Mouse (Mus musculus) intestine, embryonic 14.5 days (tissue): ENCODE data around the gene Fshr. TPM values are rescaled to one million over a fixed set of nuclear protein-coding genes. Genes with fewer than 3 reads are reported as not detected.

Source experiments
- ATAC-seq: fragments of 200-750 bp; cut with Nextera tagmentation; replicated peaks from 2 replicates; pipeline ENCODE4 v1.8.0; 2017; ENCODE audit warnings: low read depth, moderate number of reproducible peaks, moderate TSS enrichment, moderate library complexity; ENCODE audit not compliant: low FRiP score, low TSS enrichment
- DNase-seq: peaks from one replicate; pipeline ENCODE4 v3.0.0-alpha.2; 2018; ENCODE audit warnings: low spot score
- H3K27ac ChIP-seq: fragments of 300-500 bp; sonication (generic); 2 replicates; pipeline ENCODE4 v1.5.1; 2014; ENCODE audit warnings: low read depth, mild to moderate bottlenecking, control low read depth
- H3K27me3 ChIP-seq: fragments of 300-500 bp; sonication (generic); replicated peaks from 2 replicates; pipeline ENCODE4 v1.6.1; 2014; ENCODE audit warnings: low read length, control low read depth; ENCODE audit not compliant: control insufficient read depth, insufficient read depth
- H3K36me3 ChIP-seq: fragments of 300-500 bp; sonication (generic); 2 replicates; pipeline ENCODE4 v1.6.1; 2014; ENCODE audit warnings: low read length, control low read depth; ENCODE audit not compliant: control insufficient read depth, insufficient read depth
- H3K4me1 ChIP-seq: fragments of 300-500 bp; sonication (generic); replicated peaks from 2 replicates; pipeline ENCODE4 v1.6.1; 2014; ENCODE audit warnings: low read length, control low read depth, mixed read lengths; ENCODE audit not compliant: control insufficient read depth, insufficient read depth
- H3K4me2 ChIP-seq: fragments of 300-500 bp; sonication (generic); 2 replicates; pipeline ENCODE4 v1.6.1; 2014; ENCODE audit warnings: low read length
- H3K4me3 ChIP-seq: fragments of 300-500 bp; sonication (generic); 2 replicates; pipeline ENCODE4 v1.5.1; 2014; ENCODE audit warnings: low read depth, low read length, control low read depth, mixed read lengths
- H3K9ac ChIP-seq: fragments of 300-500 bp; sonication (generic); 2 replicates; pipeline ENCODE4 v1.6.1; 2014; ENCODE audit warnings: mild to moderate bottlenecking, low read length
- H3K9me3 ChIP-seq: fragments of 300-500 bp; sonication (generic); 2 replicates; pipeline ENCODE4 v1.6.1; 2016; ENCODE audit warnings: low read length, control low read depth; ENCODE audit not compliant: control insufficient read depth
- WGBS: fragments of 180-500 bp; shearing (Covaris S2); extraction: QIAGEN DNeasy Blood & Tissue Kit; methylation state at CpG from one replicate; pipeline ENCODE4 v1.1.7; 2014; 5-methylcytosine and 5-hydroxymethylcytosine counted together
- polyA plus RNA-seq: library from polyadenylated mRNA; unstranded; fragments of >200 nt; fragmentation: Nextera tagmentation; extraction: Ambion mirVana; gene quantifications from 2 replicates; pipeline ENCODE4 v1.2.1, GENCODE M21; 2014

Gene Fshr
- polyA plus RNA-seq, 1 experiment from 2014 or later, result not detected

DNA sequence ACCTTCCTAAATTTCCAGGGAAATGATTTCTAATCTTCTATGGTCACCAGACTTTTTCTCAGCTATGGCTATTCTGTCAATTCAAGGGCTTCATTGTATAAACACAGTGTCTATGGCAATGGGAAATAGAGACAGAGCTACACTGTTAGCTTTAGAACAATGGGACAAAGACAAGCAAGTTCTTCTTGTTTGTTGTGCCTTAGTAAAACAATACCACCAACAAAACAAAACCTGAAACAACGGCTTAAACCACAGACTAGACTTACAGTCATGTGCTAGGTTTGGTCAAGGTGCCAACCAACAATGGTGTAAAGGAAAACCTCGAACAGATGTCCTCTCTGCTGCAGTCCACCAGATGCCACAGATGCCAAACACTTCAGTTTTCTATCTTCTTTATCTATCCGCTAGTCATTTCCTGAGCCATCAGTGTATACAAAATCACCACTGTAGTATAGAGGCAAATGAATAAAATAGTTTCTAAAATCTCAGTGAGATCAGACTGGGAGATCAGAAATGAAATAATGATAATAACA is 149.4 kb downstream of the Fshr start:
- Histone ChIP-seq H3K9ac (no peak overlapping the region), H3K4me2 (no peak overlapping the region), H3K9me3 (no peaks in the 10 kb centered on the region), H3K4me1 (no peaks in the 10 kb centered on the region), H3K27me3 (no peaks in the 10 kb centered on the region), H3K27ac (no peak overlapping the region), H3K36me3 (no peaks in the 10 kb centered on the region), H3K4me3 (no peak overlapping the region)
- WGBS, result 82% methylated on average over 3 of the region's 3 CpGs
- ATAC-seq (no peak), DNase-seq (no peak)

DNA sequence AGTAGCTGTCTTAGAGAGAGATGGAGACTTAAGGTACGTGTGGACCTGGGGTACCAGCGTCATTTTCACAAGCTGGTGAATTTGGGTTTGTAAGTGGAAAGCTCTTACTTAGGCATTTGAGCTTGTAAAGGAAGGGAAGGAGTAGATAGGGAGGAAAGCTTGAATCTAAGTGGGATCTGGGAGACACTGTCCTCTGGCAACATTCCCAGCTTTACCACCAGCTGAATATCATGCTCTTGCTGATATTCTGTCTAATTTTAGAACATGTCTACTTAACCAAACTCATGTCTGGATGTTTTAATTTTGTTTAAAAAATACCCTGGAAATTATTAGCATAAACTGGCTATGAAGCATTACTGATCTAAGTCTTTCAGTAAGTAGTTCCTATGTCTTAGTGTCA is 151.4 kb downstream of the Fshr start:
- no peak overlapping the region for H3K4me2 ChIP-seq
- H3K27ac ChIP-seq, result no peak overlapping the region
- no peaks in the 10 kb centered on the region for H3K4me1 ChIP-seq
- no peak for ATAC-seq
- H3K36me3 ChIP-seq, result no peaks in the 10 kb centered on the region
- no peaks in the 10 kb centered on the region for H3K27me3 ChIP-seq
- no peaks in the 10 kb centered on the region for H3K9me3 ChIP-seq
- DNase-seq, result no peak
- 85% methylated on average over 2 of the region's 2 CpGs for WGBS
- no peak overlapping the region for H3K4me3 ChIP-seq
- no peak overlapping the region for H3K9ac ChIP-seq

DNA sequence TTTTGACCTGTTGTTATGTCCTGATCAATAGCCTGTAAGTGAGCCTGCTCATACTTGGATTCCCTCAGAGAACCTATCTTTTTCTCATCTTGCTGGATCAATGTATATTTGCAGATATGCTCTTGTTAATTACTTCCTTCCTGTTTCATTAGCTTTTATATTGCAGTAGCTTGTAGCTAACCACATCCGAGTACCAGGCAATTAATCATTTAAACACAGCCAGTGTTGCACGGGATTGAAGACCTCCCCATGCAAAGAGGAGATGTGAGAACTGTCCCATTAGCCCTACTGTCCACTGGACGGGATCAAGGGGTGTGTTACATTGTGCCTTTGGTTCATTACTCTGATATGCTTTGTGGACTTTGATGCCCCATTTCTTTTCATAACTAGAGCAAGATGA is 154.5 kb downstream of the Fshr start:
- Histone ChIP-seq H3K9me3 (no peaks in the 10 kb centered on the region), H3K4me1 (no peaks in the 10 kb centered on the region), H3K4me2 (no peak overlapping the region), H3K36me3 (no peaks in the 10 kb centered on the region), H3K27ac (no peak overlapping the region), H3K4me3 (no peak overlapping the region), H3K27me3 (no peaks in the 10 kb centered on the region), H3K9ac (no peak overlapping the region)
- no peak for DNase-seq
- 57% methylated on average over 3 of the region's 3 CpGs for WGBS
- ATAC-seq, result no peak

DNA sequence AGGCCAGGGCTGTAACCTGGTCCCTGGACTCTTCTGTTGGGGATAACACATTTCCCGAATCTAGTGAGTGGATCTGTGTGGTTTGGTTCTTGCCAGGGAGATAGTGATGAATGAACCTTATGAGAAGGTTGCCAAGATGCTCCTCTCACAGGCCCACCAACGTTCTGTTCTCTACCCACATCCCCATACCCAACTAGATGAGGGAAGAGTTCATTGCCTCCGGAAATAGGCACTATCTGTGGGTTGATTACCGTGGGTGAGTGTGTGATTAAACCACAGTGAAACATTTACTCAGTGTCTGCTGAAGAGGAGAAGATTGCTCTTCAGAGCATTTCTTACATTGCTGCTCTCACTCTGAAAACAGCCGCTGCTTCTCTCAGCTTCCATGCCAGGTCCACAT is 163.8 kb downstream of the Fshr start:
- ATAC-seq, result no peak

DNA sequence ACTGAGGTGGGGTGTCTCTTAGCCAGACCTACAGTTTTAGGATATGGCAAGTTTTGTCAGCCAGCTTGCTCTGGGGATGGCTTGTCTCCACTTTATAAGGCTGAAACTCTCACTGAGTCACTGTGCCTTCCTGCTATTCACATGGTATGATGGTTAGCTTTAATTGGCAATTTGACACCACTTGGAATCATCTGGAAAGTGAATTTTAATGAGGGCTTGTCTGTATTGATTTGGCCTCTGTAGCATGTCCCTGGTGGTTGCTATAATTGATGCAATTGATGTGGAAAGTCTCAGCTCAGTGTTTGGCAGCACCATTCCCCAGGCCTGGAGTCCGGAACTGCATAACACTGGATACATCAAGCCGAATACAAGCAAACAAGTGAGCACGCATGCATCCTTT is 164.4 kb downstream of the Fshr start:
- Histone ChIP-seq H3K27me3 (no peaks in the 10 kb centered on the region), H3K27ac (no peak overlapping the region), H3K36me3 (no peaks in the 10 kb centered on the region), H3K9me3 (no peaks in the 10 kb centered on the region), H3K4me3 (no peak overlapping the region), H3K4me1 (no peaks in the 10 kb centered on the region), H3K4me2 (no peak overlapping the region), H3K9ac (no peak overlapping the region)
- no peak for ATAC-seq
- 94% methylated on average over 3 of the region's 3 CpGs for WGBS
- DNase-seq, result no peak

More for the DNA sequence above, 163.8 kb downstream of the Fshr start:
- no peak for DNase-seq
- no peaks in the 10 kb centered on the region for H3K36me3 ChIP-seq
- no peak overlapping the region for H3K4me2 ChIP-seq
- no peak overlapping the region for H3K9ac ChIP-seq
- H3K4me3 ChIP-seq, result no peak overlapping the region
- no peaks in the 10 kb centered on the region for H3K4me1 ChIP-seq
- H3K27me3 ChIP-seq, result no peaks in the 10 kb centered on the region
- no peaks in the 10 kb centered on the region for H3K9me3 ChIP-seq
- H3K27ac ChIP-seq, result no peak overlapping the region
- WGBS, result 82% methylated on average over 5 of the region's 5 CpGs

DNA sequence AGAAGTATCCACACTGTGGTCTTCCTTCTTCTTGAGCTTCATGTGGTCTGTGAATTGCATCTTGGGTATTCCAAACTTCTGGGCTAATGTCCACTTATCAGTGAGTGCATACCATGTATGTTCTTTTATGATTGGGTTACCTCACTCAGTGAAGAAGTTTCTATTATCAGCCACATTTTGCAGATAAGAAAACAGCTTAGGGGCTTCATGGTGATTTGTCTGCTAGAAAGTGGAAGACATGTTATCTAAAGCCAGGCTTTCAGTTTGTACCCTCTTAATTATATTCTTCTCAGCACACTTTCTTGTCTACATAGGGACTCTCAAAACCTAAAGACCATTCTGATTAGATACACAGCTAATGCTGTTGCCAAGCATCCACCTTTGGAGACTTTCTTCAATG is 165.8 kb downstream of the Fshr start:
- Histone ChIP-seq H3K4me1 (no peaks in the 10 kb centered on the region), H3K4me2 (no peak overlapping the region), H3K27ac (no peak overlapping the region), H3K9me3 (no peaks in the 10 kb centered on the region), H3K27me3 (no peaks in the 10 kb centered on the region), H3K36me3 (no peaks in the 10 kb centered on the region), H3K4me3 (no peak overlapping the region), H3K9ac (no peak overlapping the region)
- DNase-seq (no peak), ATAC-seq (no peak)

DNA sequence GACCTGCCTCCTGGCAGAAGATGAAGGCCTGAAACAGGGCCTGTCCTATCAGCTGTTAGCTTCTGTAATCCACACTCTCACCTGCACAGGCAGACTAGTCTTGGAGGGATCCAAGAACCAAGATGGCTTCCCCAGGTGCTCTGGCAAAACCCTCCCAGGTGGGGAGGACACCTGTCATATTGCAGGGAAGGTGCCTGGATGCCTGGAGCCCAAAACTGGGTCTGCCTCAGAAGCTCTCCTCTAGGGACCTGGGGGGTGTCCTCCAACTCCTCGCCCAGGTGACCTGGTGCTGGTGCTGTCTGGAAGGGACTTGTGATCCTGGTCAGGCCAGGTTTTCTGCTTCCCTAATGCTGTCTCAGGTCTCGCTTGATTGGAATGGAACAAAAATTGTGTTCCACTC is 167.5 kb downstream of the Fshr start:
- Histone ChIP-seq H3K9me3 (no peaks in the 10 kb centered on the region), H3K27ac (no peak overlapping the region), H3K9ac (no peak overlapping the region), H3K36me3 (no peaks in the 10 kb centered on the region), H3K4me3 (no peak overlapping the region), H3K27me3 (no peaks in the 10 kb centered on the region), H3K4me2 (no peak overlapping the region), H3K4me1 (no peaks in the 10 kb centered on the region)
- ATAC-seq, result no peak
- WGBS, result 90% methylated on average over 2 of the region's 2 CpGs
- DNase-seq, result no peak

DNA sequence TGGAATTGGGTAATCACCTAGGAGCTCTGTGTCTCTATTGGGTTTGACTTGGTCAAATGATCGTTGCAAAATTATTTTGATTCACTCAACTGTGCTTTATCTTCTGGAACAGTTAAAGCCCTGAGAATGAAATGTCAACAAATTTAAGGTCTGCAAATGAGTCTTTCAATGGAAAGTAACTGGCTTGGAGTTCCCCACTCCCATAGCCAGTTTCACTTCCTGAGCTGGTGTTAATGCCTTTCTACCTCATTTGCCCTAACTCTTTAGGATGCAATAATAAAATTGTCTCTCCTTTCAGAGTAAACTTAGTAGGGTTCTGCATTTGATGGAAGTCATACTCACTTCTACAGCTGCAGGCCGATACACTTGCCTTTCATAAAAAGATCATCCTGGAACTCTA is 181.0 kb downstream of the Fshr start:
- Histone ChIP-seq H3K9me3 (no peaks in the 10 kb centered on the region), H3K4me3 (no peak overlapping the region), H3K27ac (no peak overlapping the region), H3K9ac (no peak overlapping the region), H3K4me2 (no peak overlapping the region), H3K36me3 (no peaks in the 10 kb centered on the region), H3K4me1 (no peaks in the 10 kb centered on the region), H3K27me3 (no peaks in the 10 kb centered on the region)
- DNase-seq (no peak), ATAC-seq (no peak)
- WGBS, result 89% methylated on average over 2 of the region's 2 CpGs

DNA sequence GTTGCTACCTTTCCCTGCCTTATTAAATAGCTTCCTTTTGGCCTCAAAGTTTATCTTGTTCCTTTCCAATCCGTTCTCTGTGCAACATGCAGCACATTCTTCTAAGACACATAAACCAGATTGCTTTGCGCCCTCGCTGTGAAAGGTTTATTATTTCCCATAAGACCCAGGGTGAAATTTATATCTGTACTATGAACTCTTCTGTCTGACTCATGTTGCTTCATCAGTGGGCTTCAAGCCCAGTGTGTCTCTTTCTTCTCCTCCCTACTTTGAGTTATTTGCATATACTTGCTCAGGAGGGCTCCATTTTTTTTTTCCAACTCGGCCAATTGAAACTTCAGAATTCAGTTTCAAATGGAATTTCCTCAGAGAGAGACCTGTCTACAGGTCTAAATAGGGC is 183.5 kb downstream of the Fshr start:
- Histone ChIP-seq H3K9ac (no peak overlapping the region), H3K27me3 (no peaks in the 10 kb centered on the region), H3K4me3 (no peak overlapping the region), H3K36me3 (no peaks in the 10 kb centered on the region), H3K9me3 (no peaks in the 10 kb centered on the region), H3K27ac (no peak overlapping the region), H3K4me1 (no peaks in the 10 kb centered on the region), H3K4me2 (no peak overlapping the region)
- DNase-seq, result no peak
- ATAC-seq, result no peak
- WGBS, result 61% methylated on average over 4 of the region's 4 CpGs
